Mouse (Mus musculus) right cerebral cortex, postnatal 4 days (tissue): ENCODE measurements around the gene Slc22a2.
A peak's percentile ranks its signal among the peaks of the same experiment; 100 is the strongest.
"Not testable (repeated sequence)": the region's sequence is repeated elsewhere in the genome, so short reads cannot be mapped to it uniquely, and the experiment has no call there.

Experiments
- DNase-seq: peaks from one replicate; pipeline ENCODE4 v3.0.0-alpha.2; 2022

The Slc22a2 gene

DNA sequence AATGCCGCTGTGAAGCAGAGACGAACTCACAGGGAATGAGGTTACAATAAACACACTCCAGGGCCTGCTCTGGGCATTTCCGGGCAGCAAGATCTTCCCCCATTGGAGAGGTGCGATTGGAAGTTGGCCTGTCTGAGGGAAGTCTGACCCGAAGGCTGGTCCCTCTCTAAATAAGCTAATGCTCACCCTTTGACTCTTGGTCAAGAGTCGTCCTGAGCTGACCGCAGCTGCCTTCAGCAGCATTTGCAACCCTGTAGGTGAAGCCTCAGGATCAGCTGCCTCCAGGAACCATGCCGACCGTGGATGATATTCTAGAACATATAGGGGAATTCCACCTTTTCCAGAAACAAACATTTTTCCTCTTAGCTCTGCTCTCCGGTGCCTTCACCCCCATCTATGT lies at the start of gene Slc22a2:
Slc22a2 (plus strand) TSS at position 142 of the 400 bp plus-strand sequence.
- DNase-seq, result no peak

DNA sequence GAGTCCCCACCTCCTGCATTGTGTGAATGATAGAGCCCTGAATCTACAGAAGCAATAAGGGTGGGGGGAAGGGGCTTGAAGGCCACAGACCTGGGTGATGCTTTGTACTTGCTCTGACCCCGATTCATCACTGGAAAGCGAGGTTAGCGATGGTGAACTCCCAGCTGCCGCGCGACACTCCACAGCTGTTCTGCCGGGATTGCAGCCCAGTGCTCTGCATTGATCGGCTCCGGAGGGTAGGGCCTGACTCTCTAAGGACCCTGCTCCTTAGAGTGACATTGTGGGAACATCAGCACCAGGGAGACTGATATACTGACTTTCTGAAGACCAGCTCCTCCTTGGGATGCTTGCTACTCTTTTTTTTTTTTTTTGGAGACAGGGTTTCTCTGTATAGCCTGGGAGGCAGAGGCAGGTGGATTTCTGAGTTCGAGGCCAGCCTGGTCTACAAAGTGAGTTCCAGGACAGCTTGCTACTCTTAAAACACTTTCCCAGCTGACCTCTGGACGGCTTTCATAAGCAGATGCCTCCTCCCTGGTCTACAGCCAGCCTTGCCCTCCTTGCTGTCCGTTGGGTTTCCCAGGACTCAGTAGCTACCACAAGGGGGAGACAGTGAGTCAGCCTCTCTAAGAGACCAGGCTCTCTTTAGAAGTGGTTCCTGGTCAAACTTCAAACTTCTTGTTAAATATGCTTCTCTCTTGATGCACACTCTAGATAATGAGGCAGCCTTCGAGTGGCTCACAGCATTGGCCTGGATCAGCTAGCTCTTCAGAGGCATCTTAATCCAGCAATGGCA lies 49.4 kb upstream of the Slc22a2 start:
- peak; percentile 29 for DNase-seq

DNA sequence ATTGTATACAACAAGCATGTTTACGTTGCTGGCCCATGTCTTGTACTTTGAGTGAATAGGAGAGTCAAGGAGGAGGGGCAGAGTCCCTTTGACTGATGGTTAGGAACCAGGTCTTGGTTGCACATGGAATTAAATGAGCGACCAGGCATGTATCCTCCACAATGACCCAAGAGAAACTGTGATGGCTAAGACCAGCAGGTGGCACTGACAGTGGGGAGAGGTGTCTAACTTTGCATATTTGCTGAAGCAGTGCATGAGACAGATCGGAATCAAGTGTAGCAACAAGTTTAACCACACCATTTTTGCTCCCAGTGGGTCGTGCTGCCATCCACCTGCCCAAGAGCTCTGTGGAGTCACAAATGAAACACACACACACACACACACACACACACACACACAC lies 21.7 kb upstream of the Slc22a2 start:
- no peak for DNase-seq

DNA sequence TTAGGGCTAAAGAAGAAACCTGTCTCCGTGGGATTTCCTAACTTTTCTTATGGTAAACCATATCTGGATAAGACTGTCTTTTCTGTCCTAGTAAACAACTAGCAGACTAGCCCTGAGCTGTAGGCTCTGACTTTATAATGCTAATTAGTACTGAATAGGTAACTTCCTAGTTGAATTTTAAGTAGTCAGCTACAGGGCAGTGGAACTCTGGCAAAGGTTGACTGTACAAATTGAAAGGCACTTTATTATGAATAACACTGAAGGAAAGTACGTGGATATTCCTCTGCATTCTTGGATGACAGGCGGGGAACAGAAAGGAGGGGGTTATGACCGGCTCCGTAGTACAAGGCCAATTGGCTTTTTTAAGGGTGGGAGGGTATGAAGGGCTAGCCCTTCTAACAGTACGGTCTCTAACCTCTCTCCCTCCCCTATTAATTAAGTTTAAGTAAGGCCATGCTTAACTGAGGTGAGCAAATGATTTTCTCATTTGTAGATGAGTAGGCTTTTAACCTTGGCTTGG lies 19.4 kb upstream of the Slc22a2 start:
- DNase-seq, result not testable (repeated sequence)

DNA sequence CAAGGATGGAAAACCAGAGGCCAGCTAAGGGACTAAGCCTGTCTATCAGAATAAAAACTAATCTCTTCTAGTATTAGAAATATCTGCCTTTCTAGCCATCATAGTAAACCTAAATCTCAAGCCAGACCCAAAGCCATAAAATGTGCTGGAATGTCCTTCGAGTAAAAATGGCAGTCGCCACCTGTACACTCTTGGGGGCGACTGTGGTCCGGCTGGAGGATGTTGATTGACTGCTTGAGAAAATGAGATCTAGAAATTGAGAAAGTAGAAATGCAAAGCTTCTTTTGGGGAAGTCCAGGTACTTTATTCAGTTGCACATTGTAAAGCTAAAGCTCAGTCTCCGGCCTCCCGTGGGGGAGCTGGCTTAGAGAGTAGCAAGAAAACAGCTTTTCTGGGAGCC lies 18.5 kb upstream of the Slc22a2 start:
- no peak for DNase-seq

DNA sequence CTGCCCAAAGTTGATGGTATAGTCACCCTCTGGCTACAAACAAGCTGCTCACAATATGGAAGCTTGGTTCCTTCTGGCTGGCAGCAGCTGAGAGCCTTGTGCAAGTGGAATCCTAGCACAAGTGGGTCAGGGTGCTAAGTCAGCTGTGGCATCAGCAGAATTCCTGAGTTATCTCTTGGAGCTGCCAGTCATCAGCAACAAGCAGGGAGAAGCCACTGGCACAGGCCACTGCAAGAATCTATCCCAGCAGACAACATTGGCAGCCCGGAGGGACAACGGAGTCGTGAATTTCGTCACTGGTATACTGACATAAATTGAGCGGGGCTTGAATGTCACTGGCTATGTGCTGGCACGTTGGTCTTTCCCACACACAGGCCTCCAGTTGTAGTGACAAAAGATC lies 12.6 kb upstream of the Slc22a2 start:
- DNase-seq, result no peak

DNA sequence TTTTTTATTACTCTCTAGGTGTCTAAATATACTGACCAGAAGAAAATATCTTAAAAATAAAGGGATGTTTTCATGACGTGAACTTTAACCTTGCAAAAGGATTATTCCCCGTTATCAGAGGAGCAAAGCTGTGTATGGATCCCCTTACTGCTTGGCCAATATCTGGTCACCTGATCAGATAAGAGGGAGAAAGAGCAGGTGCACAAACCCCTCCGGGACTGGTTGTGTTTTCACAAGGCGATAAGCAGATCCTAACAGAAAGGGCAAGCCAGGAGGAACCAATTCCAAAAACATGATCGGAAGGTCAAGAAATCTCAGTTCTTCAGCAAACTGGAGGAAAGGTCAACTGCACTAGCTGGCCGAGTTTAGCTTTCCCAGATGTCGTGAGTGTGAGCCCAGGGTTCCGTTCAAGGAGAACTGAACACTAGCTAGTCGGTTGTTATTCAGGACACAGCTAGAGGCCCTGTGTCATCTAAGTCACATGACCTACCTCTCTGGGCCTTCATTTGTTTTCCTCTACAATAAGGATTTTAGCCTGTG lies 11.9 kb upstream of the Slc22a2 start:
- DNase-seq, result no peak

DNA sequence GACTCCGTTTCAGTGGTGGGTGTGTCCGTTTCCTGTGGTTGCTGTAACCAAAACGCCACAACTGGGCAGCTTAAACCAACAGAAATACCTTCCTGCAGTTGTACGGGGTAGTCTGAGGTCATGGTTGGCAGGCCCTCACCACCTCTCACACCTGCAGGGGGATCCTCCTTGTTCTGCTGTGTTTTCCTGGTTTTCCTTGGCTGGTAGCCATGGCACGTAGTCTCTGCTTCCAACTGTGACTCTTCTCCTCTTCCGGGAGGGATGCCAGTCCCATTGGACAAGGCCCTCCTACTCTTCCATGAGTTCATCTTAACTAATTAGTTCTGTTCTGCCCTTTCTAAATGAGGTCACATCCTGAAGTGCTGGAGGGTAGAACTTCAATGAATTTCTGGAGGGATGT lies 8.5 kb upstream of the Slc22a2 start:
- no peak for DNase-seq

DNA sequence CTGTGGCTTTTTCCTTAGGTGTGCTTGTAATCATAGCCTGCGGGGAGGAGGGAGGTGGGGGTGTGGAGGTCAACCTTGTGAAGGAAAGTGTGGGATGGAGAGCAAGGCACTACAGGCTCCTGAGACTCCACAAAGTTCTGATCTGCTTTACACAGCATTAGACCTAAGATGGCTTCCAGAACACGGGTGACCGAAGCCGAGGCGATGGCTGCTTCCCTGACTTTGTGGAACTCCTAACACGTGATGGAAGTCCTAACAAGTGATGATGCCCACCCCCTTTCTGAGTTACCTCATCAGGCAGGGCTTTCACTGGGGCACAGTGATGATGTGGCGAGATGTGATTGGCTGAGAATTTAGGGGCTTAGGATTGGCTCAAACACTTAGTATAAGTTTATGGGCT lies 6.8 kb upstream of the Slc22a2 start:
- DNase-seq, result no peak

DNA sequence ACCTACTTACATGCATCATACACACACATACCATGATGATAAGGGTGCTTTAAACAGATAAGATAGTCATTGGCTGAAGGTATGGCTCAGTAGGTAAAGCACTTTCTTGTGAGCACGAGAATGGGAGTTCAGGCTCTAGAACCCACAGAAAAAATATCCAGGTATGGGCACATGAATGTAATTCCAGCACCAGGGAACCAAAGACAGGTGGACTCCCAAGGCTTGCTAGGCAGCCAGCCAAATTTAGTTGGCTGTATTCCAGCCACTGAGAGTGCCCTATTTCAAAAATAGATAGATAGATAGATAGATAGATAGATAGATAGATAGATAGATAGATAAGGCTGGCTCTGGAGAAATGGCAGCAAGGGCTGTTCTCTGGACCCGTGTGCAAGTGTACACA lies 1.4 kb downstream of the Slc22a2 start:
- DNase-seq, result no peak

DNA sequence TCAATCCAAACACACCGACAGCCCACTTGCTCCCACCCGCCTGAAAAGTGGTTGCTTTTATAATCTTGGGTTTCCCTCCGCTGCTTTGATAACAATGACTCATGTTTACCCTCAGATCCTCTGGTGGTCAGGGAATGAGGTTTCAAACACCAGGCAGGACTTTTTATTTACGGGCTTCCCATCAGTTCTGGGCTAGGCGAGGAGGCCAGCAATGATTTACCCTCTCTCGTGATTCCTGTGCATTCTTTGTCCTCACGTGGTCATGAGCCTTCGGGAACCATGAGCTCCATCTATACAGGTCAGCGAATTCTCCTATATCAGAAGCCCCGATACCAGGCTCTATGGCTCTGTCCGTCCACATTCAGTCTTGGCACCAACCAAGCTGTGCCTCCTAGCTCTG lies 3.0 kb downstream of the Slc22a2 start:
- no peak for DNase-seq

DNA sequence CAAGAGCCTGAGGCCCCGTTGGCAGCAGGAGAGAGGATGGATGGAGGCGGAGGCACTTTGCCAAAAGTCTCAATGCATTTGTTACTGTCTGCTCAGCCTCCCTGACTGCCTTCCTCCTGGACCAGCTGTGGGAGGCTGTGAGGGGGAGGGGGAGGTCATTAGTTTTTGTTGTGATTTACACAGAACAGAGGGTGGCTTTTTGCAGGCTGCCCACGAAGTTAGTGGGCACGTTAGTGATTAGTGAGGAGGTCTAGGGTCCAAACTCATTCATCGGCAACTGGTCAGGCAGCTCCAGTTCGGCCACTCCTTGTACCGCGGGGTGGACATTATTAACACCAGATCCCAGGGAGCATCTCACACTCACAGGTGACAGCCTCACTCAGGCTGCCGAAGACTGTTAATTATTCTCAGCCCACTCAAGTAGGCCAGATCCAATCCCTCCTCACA lies 4.9 kb downstream of the Slc22a2 start:
- DNase-seq, result peak; percentile 20

DNA sequence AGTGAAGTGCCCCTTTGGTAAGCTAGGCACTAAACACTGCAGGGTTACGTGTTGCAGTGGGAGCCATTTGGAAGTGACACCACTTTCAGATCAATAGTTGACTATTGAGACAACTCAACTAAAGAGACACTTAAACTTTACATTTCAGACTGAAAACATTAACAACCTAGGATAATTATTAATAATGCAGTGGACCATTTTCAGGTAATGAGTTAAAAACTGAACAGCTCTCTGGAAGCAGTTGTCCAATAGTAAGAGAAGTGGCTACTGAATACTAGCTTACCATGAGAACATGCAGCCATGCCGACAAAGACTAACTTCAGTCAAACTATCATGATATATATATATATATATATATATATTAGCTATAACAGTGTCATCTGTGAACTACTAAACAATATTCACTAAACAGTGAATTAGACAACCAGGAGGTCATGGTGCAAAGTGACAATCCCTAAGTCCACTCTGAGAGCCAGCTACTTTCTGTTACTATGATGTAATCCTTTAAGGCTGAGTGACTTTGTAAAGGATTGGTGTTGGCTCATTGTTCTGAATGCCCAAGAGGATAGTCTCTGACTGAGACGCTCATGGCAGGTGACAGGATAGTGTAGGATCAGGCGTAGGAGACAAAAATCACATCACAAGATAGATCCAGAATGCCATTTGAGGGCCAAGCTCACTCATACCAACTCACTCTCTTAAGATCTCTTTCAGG lies 7.1 kb downstream of the Slc22a2 start:
- DNase-seq, result no peak

DNA sequence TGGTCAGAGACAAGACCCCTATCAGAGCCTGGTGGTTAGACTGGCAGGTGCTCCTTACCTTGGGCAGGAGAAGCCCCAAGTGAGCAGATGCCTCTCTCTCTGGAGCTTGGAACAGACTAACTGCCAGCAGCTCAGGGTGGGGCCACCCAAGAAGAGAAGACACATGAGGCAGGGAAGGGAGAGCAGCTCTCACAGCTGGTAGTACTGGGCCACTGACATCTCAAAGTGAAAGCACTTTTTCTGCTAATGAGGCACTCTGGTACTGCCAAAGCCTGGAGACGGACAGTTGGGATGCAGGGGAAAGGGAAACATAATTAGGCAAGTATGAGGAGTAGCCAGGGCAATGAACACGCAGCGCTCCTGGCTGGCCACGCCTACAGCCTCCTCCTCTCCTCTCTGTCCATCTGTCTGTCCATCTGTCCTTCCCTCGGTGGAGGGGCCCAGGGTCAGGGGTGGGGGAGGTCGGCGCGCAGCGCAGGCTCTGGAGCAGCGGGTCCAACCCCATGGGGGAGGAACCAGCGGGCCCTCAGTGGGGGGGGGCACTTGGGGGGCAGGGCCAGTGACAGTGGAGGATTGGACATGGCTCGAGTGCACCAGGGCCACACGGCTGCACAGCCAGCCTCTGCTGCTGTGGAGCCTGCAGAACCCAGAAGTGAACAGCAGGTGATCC lies 12.0 kb downstream of the Slc22a2 start:
- DNase-seq, result no peak

DNA sequence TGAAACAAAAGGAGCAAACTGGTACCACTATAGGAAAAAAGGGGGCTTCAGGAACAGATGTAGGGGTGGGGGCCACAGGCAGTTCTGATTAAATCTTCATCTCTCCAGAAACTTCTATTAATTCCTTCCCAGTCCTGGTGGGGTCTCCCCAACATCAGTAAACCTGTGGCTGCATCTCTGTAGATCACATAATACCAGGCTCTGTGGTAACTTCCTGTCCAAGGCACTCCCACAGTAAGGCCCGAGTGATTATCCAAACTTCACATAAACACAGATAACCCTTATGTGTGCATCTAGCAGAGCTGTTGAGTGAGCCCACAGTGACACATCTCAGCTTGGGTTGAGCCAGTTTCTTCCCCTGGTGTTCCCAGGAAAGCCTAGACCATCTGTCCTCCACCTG lies 22.7 kb downstream of the Slc22a2 start:
- DNase-seq, result no peak

DNA sequence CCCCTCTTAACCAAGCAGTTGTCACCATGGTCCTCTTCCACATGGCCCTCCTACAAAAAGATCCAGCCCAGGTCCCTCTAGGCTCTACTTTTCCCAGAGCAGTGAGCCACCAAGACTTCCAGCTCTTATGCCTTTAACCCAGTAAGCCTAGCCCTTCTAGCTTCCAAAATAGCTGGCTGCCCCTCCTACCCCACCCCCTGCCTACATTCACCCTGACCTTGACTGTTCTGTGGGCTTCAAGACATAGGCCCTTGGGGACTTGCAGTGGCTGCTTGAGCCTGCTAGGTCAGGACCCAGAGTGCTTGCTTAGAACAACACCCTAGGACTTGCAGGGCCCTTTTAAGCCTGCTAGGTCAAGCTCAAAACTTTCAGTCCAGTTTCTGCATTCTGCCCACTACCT lies 23.3 kb downstream of the Slc22a2 start:
- DNase-seq, result no peak

DNA sequence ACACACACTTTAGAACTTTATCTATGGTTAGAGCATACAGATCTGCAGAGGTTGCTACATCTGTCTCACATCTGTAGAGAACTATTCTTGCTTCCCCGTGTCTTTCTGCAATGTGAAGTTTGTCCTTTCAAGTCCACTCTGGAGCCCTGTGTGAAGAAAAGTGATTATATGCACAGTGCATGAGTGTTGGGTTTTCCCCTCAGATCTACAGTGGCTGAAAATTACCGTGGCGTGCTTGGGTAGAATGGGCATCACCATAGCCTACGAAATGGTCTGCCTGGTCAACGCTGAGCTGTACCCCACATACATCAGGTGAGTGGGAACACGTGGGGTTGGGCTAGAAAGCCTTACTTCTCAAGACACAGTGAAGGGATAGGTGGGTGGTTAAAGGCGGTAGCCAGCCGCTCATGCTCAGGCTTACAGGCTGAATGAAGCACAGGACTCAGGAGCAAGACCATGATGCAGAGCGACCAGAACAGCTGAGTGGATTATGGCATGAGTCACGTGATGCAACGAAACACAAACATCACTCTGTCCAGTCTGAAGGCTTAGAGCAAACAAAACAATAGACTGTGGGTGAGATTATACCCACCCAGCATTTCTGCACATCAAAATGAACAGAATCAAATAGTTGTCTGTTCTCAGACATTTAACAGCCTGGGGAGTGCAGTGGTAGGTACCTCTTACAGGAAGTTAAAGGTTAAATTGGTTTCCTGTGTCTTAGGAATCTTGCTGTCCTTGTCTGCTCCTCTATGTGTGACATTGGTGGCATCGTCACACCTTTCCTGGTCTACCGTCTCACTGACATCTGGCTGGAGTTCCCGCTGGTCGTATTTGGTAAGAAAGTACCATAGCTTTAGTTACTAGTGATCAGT lies 30.8 kb downstream of the Slc22a2 start:
- no peak for DNase-seq

DNA sequence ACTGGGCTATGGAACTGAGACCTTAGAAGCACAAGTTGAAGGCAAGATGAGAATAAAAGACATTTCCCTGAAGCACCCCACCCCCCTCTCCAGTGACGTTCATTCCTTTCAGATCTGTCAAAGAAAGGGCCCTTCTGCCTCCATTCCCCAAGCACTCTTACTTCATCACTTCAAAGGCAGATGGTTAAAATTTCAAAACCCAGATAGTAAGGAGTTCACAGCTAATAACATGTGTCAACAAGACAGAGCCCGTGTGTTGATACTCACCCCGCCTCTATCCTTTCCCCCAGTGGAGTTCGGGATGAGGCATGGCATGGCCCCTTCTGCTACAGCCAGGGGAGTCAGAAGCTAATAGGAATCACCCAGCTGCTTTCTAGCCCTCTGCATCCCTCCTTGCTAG lies 31.5 kb downstream of the Slc22a2 start:
- no peak for DNase-seq

DNA sequence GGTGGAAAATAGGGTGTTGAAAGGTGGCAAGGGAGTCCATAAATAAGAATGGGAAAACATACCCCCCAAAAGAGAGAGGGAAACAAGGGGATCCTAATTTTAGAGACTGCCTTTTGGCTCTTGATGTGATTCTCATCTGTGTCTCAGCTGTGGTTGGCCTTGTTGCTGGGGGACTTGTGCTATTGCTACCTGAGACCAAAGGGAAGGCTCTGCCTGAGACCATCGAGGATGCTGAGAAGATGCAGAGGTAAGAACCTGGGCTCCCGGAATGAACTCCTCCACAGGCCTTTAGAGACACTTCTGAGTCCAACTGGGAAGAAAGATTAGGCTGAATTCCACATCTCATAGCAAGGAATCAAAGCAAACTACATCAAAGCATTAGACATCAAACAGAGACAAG lies 35.7 kb downstream of the Slc22a2 start:
- DNase-seq, result no peak

DNA sequence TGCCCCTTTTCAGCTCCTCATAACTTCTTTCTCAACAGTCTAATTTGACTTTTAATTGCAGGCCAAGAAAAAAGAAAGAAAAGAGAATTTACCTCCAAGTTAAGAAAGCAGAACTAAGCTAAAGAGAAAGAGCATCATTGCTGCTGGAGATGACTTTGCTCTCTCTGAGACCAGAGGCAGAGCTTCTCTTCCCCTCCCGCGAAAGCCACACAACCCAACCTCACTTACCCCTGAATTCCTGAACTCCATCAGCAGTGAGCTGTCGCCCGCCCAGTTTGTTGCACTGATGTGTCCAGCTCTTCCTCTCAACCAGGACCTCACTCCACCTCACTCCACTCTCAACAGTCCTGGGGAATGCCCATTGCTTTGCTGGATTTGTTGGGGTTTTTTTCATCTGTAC lies 44.1 kb downstream of the Slc22a2 start:
- no peak for DNase-seq

DNA sequence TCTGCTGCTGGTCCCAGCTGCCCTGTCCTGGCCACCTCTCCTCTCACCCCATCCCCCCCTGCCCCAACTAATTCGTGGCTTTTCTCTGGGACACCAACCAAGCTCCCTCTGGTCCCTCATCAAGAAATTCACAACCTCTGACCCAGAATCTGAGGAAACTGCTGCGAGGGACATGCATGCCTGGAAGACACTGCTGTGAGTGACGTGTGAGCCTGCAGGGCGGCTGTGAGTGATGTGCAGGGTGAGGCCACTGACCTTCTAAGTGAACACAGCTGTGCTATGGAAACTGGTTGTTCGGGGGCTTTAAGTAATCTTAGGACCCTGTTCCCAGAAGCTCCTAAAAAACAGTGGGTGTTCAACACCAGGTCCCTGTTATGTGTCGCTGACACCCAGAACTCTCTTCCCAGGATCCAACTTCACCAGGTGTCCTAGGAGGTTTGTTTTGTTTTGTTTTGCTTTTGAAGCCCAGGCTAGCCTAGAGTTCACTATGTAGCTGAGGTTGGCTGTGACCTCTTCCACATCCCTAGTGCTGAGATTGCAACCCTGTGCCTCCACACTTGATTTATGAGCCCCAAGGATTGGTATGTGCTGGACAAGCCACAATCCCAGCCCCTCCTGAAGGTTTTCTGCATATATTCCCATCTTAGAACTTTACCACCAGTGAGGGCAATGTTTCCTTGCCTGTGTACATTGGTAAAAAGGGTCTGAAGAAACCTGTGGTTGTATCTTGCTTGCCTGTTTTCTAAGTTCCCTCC lies 47.2 kb downstream of the Slc22a2 start:
- DNase-seq, result no peak
